Comparison of ENCODE assay signal across 11 mouse cellular contexts in genomic region chr2:17669953-17670352, GRCm38 (mm10).
DNase-seq lines count a peak whose midpoint lies in the region; ATAC-seq lines count a peak whose summit lies in the region.
"Had no signal": no experiment of that assay in that cellular context is flagged by ENCODE, and none has a peak within 500 bp of the region (broad histone marks: within the 10 kb centered on the region; RNA-seq: fewer than 3 reads in every experiment).

No protein-coding gene starts in this region.

- H3K27me3 ChIP-seq in midbrain, embryonic 13.5 days, result peaks cover 15% of the 10 kb centered on the region; the same call in 1 of the 2 replicates
- H3K27me3 ChIP-seq: megakaryocyte, embryonic 14.5 days had no signal

- H3K4me2 ChIP-seq in midbrain, embryonic 13.5 days (replicated peaks), result peak overlapping the region; percentile 52

- peak; percentile 42 for DNase-seq in left cerebral cortex, adult 11 months (ENCODE audit: low spot score)
- no peak for DNase-seq in left cerebral cortex, postnatal 4 days
- DNase-seq in frontal cortex, postnatal 36 days (ENCODE audit: low spot score in 2 of 2), result peak; percentile 39 to 47
- DNase-seq in right cerebral cortex, postnatal 4 days, result peak; percentile 23
- no peak for DNase-seq in adrenal gland, postnatal 25 days
- no peak for DNase-seq in kidney, postnatal 10 days
- DNase-seq in urinary bladder, adult 18-20 months (ENCODE audit: low spot score in 2 of 2), result no peak

- H3K9ac ChIP-seq in midbrain, embryonic 13.5 days (replicated peaks), result peak overlapping the region; percentile 55

- peak overlapping the region; percentile 29 for H3K4me3 ChIP-seq in midbrain, embryonic 13.5 days (replicated peaks)
- H3K4me3 ChIP-seq: heart, embryonic 10.5 days; megakaryocyte, embryonic 14.5 days had no signal

- peak overlapping the region; percentile 93 for H3K27ac ChIP-seq in midbrain, embryonic 13.5 days
- H3K27ac ChIP-seq: heart, embryonic 10.5 days; kidney, postnatal 0 days had no signal

- 4% methylated on average over 10 of the region's 10 CpGs for WGBS in midbrain, embryonic 13.5 days

- H3K4me1 ChIP-seq in midbrain, embryonic 13.5 days (replicated peaks), result peaks cover 23% of the 10 kb centered on the region
- H3K4me1 ChIP-seq: megakaryocyte, embryonic 14.5 days had no signal

- intact Hi-C loops in left cerebral cortex, postnatal 4 days (cut with DNase I), result no loop called here

- ATAC-seq in midbrain, embryonic 13.5 days, result peak; percentile 91

- H3K9me3 ChIP-seq in midbrain, embryonic 13.5 days, result no peaks in the 10 kb centered on the region
- H3K9me3 ChIP-seq: heart, embryonic 10.5 days; megakaryocyte, embryonic 14.5 days had no signal

- H3K36me3 ChIP-seq in midbrain, embryonic 13.5 days, result no peaks in the 10 kb centered on the region
- H3K36me3 ChIP-seq: heart, embryonic 10.5 days had no signal

Comparison
In these comparisons a context has a peak if more than half of its experiments do, and no peak if none do; other contexts are left out.
1. DNase-seq: peak in left cerebral cortex, adult 11 months (single experiment), frontal cortex, postnatal 36 days (2 of 2) and right cerebral cortex, postnatal 4 days (single experiment); none in left cerebral cortex, postnatal 4 days (single experiment), adrenal gland, postnatal 25 days (single experiment), kidney, postnatal 10 days (single experiment) and urinary bladder, adult 18-20 months (0 of 2).